Mouse (Mus musculus) testis, adult 2 months (tissue): ENCODE results near the gene Fscn3. TPM values are rescaled to one million over a fixed set of nuclear protein-coding genes. Genes with fewer than 3 reads are reported as not detected.

Source experiments
- H3K27ac ChIP-seq: fragments of 200-500 bp; 2 replicates; pipeline ENCODE4 v1.5.1; 2012; ENCODE audit warnings: low read depth, low read length; ENCODE audit not compliant: control insufficient read depth, insufficient read depth
- H3K27me3 ChIP-seq: fragments of 200-500 bp; 2 replicates; pipeline ENCODE4 v1.6.1; 2012; ENCODE audit warnings: mild to moderate bottlenecking, low read length, moderate library complexity; ENCODE audit not compliant: control insufficient read depth, insufficient read depth
- H3K36me3 ChIP-seq: fragments of 200-500 bp; 2 replicates; pipeline ENCODE4 v1.6.1; 2012; ENCODE audit warnings: mild to moderate bottlenecking, low read length; ENCODE audit not compliant: control insufficient read depth, insufficient read depth
- H3K4me1 ChIP-seq: fragments of 200-500 bp; 2 replicates; pipeline ENCODE4 v1.6.1; 2012; ENCODE audit warnings: low read length; ENCODE audit not compliant: control insufficient read depth, insufficient read depth
- H3K4me3 ChIP-seq: fragments of 200-500 bp; 2 replicates; pipeline ENCODE4 v1.5.1; 2012; ENCODE audit warnings: low read depth, mild to moderate bottlenecking, low read length, moderate library complexity, mixed read lengths; ENCODE audit not compliant: control insufficient read depth
- CTCF ChIP-seq: fragments of 200-500 bp; IDR thresholded peaks from 2 replicates; pipeline ENCODE4 v1.5.1; 2012; ENCODE audit warnings: low read depth, mild to moderate bottlenecking, inconsistent platforms, low read length, moderate library complexity; ENCODE audit not compliant: control insufficient read depth, insufficient read depth, insufficient replicate concordance
- POLR2A ChIP-seq: fragments of 200-500 bp; IDR thresholded peaks from 2 replicates; pipeline ENCODE4 v1.6.1; 2012; ENCODE audit warnings: low read depth, mild to moderate bottlenecking, inconsistent platforms, low read length, moderate library complexity; ENCODE audit not compliant: control insufficient read depth
- polyA plus RNA-seq: library from polyadenylated mRNA; depleted of rRNA; stranded (reverse); fragments of >200 nt; gene quantifications from 2 replicates; pipeline ENCODE4 v1.2.3, GENCODE M21; 2012

Gene Fscn3
- polyA plus RNA-seq, 1 experiment = 451 TPM

DNA sequence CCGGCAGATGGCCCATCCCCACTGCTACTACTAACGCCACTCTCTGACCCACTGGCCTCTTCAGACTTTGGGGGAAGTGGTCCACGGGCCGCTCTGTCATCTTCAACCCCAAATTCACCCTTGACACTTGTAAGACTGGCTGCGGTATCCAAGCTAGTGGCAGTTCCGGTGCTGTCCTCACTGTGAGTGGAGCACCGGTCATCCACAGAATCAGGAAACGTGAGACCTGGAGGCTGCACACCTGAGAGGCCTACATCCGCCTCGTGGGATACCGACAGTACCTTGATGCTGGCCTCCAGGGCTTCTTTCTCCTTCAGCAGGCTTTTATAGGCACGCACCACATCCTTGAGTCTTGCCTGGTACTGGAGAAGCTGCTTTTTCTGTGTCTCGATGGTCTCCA is 6.7 kb upstream of the Fscn3 start:
- Histone ChIP-seq H3K36me3 (no peaks in the 10 kb centered on the region), H3K4me3 (peak overlapping the region; percentile 92), H3K4me1 (peaks cover 20% of the 10 kb centered on the region), H3K27me3 (no peaks in the 10 kb centered on the region), H3K27ac (peak overlapping the region; percentile 88)
- no peak for TF ChIP-seq CTCF
- no peak for TF ChIP-seq POLR2A

DNA sequence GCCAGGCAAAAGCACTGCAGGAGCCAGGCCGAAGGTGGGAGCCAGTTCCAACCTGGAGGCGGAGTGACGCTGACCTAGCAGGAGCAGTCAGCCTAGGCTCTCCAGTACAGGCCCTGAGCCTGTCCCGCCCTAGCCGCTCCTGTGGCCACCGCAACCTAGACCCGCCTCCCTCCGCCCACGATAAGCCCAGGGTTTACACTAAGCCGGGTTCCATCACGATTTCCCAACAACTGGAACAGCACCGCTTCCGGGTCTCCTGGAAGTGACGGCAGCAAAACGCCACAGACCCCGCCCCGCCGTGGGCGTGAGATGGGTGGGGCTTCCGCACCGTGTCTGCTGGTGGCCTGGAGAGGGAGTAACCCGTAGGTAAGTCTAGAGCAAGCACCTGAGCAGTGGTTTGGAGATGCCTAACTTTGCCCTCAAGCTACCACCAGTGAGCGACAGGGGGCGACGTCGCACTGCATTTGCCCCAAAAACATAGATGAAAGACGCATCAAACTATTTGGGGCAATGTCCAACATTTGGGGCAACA is 6.1 kb upstream of the Fscn3 start:
- peak; percentile 86 for TF ChIP-seq POLR2A
- TF ChIP-seq CTCF = peak; percentile 64; the same call in 1 of the 2 replicates
- Histone ChIP-seq H3K4me1 (peaks cover 20% of the 10 kb centered on the region), H3K4me3 (peak overlapping the region; percentile 92), H3K27ac (peak overlapping the region; percentile 88), H3K36me3 (no peaks in the 10 kb centered on the region), H3K27me3 (no peaks in the 10 kb centered on the region)

DNA sequence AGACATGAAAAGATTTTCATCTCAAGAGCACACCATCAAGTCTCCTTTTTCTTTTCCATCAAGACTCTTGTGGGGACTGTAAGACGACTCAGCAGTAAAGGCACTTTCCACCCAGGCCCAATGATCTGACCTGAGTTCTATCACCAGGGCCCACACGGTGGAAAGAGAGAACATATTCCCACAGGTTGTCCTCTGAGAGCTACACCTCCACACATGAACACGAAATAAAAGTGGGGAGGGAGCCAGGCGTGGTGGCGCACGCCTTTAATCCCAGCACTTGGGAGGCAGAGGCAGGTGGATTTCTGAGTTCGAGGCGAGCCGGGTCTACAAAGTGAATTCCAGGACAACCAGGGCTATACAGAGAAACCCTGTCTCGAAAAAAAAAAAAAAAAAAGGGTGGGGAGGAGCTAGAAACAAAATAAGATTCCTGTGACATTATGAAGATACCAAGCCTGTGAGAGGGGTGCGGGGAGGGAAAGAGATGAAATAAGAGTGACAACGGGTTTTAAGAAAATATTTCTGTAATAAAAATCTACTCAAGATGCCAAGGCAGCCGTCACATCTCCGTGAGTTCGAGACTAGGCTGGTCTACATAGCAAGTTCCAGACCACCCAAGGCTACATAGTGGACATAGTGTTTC is 4.8 kb upstream of the Fscn3 start:
- TF ChIP-seq CTCF (no peak), POLR2A (no peak)
- Histone ChIP-seq H3K27ac (peak overlapping the region; percentile 45), H3K4me3 (peak overlapping the region; percentile 92), H3K27me3 (no peaks in the 10 kb centered on the region), H3K36me3 (no peaks in the 10 kb centered on the region), H3K4me1 (peaks cover 20% of the 10 kb centered on the region)

DNA sequence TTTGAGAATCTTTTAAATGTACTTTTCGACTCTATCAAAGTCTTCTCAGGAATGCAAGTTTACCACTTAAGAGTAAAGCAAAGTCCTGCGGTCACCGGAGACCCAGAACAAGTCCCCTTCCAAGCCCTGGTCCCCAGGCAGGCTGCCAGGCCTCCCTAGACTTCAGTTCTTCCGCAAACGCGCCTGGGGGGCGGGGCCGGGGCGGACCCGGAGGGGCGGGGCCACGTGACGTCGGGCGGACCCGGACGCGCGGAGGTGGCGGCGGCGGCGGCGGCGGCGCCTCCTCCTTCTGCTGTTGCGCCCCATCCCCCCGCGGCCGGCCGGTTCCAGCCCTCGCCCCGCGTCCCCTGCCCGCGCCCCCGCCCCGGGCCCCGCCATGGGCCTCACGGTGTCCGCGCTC is 4.3 kb upstream of the Fscn3 start, which contains the start of gene Arf5:
Gene Arf5 (plus strand): TSS at position 248 of the 400 bp plus-strand sequence.
- Histone ChIP-seq H3K27me3 (no peaks in the 10 kb centered on the region), H3K4me1 (peaks cover 20% of the 10 kb centered on the region), H3K4me3 (peak within 1 kb of the TSS; percentile 93), H3K36me3 (no peaks in the 10 kb centered on the region), H3K27ac (peak within 1 kb of the TSS; percentile 79)
- TF ChIP-seq CTCF (no peak), POLR2A (no peak; the same call in 1 of the 2 replicates)

DNA sequence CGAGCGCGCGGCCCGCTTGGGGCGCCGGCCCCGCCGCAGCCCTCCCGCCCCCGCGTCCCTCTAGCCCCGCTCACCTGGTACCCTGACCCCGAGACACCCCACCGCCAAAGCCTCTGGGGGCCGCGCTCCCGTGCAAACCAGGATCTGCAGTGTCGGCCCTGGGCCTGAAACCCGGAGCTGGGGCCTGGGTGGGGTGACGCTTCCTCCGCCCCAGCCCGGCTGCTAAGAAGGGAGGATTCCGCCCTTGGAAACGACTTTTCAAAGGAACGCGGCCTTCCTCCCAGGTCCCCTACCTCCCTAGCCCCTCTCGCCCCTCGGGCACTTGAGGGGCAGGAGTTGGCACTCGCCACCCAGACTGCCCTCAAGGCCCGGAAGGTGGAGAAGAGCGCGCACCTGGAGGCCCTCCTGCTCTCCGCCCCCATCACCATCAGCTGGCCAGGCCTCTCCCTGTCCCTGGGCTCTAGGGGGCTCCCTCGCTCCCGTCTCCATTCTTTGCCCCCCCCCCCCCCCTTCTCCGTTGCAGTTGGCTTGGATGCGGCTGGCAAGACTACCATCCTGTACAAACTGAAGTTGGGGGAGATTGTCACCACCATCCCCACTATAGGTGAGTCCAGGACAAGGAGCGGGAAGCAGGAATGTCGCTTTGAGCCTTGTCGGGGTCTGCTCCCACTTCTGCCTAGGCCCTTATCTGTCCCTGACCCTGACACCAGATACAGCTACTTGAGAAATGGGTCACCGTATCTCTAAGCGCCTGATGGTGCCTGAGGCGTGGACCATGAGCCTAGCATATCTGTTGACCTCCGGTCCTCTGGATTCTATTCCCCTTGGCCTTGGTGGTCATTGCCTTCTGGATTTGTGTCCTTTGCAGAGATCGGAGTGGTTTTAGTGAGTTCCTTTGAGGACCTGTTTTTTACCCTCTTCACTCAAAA is 3.6 kb upstream of the Fscn3 start:
- peak overlapping the region; percentile 93 for H3K4me3 ChIP-seq
- peaks cover 15% of the 10 kb centered on the region for H3K4me1 ChIP-seq
- H3K27ac ChIP-seq = peak overlapping the region; percentile 79
- no peaks in the 10 kb centered on the region for H3K27me3 ChIP-seq
- TF ChIP-seq CTCF = no peak
- TF ChIP-seq POLR2A = no peak
- no peaks in the 10 kb centered on the region for H3K36me3 ChIP-seq

DNA sequence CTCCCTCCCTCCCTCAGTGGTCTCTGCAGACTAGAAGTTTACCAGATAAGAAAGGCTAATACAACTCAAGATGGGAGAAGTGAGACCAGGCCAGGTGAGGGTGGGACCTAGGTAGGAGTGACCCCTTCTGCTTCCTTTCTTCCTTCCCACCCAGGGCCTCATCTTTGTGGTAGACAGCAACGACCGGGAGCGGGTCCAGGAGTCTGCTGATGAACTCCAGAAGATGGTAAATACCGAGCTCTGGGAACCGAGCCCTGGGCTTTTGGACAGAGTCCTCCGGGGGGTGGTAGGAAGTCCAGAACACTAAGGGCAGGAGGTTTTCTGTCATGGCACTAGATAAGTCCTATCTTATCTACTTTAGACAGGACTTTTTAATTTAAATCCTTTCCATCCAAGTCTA is 2.6 kb upstream of the Fscn3 start:
- peaks cover 15% of the 10 kb centered on the region for H3K4me1 ChIP-seq
- no peaks in the 10 kb centered on the region for H3K36me3 ChIP-seq
- H3K4me3 ChIP-seq = peak overlapping the region; percentile 93
- no peak for TF ChIP-seq POLR2A
- H3K27me3 ChIP-seq = no peaks in the 10 kb centered on the region
- no peak overlapping the region for H3K27ac ChIP-seq

DNA sequence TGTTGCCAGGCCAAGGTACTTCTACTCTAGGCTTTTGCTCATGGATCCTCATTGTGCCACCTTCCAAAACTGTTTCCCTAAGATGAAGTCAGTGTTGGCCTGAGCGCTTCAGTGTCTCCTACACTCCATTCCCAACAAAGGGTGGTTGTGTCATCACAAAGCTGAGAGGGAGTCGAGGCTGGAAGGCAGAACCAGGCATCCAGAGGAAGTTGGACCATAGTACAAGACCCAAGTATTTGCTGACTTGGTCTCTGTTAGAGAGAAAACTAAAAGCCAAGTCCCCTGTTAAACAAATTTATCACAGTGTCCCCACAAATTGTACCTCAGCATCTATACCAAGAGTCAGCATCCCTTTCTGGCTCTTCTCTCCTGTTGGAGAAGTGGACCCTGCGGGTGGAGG is 701 bp downstream of the Fscn3 start, which contains the start of gene Gcc1:
Gene Gcc1 (minus strand): TSS at position 101 of the 400 bp plus-strand sequence.
- TF ChIP-seq POLR2A = no peak
- peaks cover 5% of the 10 kb centered on the region for H3K4me1 ChIP-seq
- H3K4me3 ChIP-seq = peak within 1 kb of the TSS; percentile 85
- H3K27me3 ChIP-seq = no peaks in the 10 kb centered on the region
- H3K27ac ChIP-seq = 0 out of 2 replicates have a peak within 1 kb of the TSS, but pooled peaks have one; percentile 36
- H3K36me3 ChIP-seq = no peaks in the 10 kb centered on the region
